Mouse (Mus musculus) forebrain, embryonic 10.5 days (tissue): ENCODE measurements at regions not wholly inside any gene's neighbourhood (a gene's known extent, or its start where the extent isn't known, plus 50 kb on each side); places are given as distances from the start of the nearest gene placed in this dataset.
"Not testable (repeated sequence)": the region's sequence is repeated elsewhere in the genome, so short reads cannot be mapped to it uniquely, and the experiment has no call there.

Source experiments
- DNase-seq: peaks from one replicate; pipeline ENCODE4 v3.0.0-alpha.2; 2017; ENCODE audit warnings: low spot score; ENCODE audit errors: extremely low spot score
- H3K27ac ChIP-seq: fragments of 300-500 bp; sonication (generic); 2 replicates; pipeline ENCODE4 v1.5.1; 2016; ENCODE audit warnings: mild to moderate bottlenecking
- H3K27me3 ChIP-seq: fragments of 300-500 bp; sonication (generic); 2 replicates; pipeline ENCODE4 v1.6.1; 2016; ENCODE audit warnings: mild to moderate bottlenecking; ENCODE audit not compliant: poor library complexity, severe bottlenecking
- H3K36me3 ChIP-seq: fragments of 300-500 bp; sonication (generic); replicated peaks from 2 replicates; pipeline ENCODE4 v1.6.1; 2016; ENCODE audit warnings: mild to moderate bottlenecking, moderate library complexity
- H3K4me1 ChIP-seq: fragments of 300-500 bp; sonication (generic); 2 replicates; pipeline ENCODE4 v1.6.1; 2016
- H3K4me3 ChIP-seq: fragments of 300-500 bp; sonication (generic); 2 replicates; pipeline ENCODE4 v1.5.1; 2016; ENCODE audit warnings: mild to moderate bottlenecking, moderate library complexity
- H3K9me3 ChIP-seq: fragments of 300-500 bp; sonication (generic); 2 replicates; pipeline ENCODE4 v1.6.1; 2016; ENCODE audit warnings: mild to moderate bottlenecking, moderate library complexity
- WGBS: fragments of 180-500 bp; shearing (Covaris S2); methylation state at CpG from one replicate; pipeline ENCODE4 v1.1.7; 2016; 5-methylcytosine and 5-hydroxymethylcytosine counted together

DNA sequence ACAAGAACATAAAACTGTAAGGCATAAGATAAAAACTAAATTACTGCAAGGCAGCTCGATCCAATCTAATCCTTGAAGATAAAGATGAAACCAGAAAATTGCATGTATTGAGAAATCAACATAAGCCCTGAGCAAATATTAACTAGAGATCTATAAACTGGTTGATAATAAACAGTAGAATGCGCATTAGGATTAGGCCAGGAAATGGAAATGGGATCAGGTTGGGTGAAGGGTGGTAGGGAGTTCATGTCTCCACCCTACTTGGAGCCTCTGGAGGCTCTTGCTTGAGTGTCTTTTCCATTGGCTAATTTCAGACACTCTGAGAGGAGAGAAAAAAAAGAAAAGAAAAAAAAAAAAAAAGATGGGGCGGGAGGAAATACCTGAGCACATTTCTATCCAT, 359.4 kb upstream of the Klhl29 start:
- no peak for DNase-seq
- Histone ChIP-seq H3K27me3 (no peaks in the 10 kb centered on the region), H3K4me1 (peaks cover 15% of the 10 kb centered on the region), H3K27ac (no peak overlapping the region), H3K4me3 (no peak overlapping the region), H3K36me3 (no peaks in the 10 kb centered on the region), H3K9me3 (no peaks in the 10 kb centered on the region)
- 89% methylated on average over 3 of the region's 3 CpGs for WGBS

- no peak overlapping the region for H3K4me3 ChIP-seq
- no peaks in the 10 kb centered on the region for H3K27me3 ChIP-seq
- DNase-seq: no peak
- 82% methylated on average over 1 of the region's 1 CpGs for WGBS
- H3K36me3 ChIP-seq: no peaks in the 10 kb centered on the region
- H3K4me1 ChIP-seq: no peaks in the 10 kb centered on the region
- H3K27ac ChIP-seq: no peak overlapping the region
- H3K9me3 ChIP-seq: no peaks in the 10 kb centered on the region
Observed at GRCm38 (mm10) chr12:5723113-5723512, 347.6 kb upstream of the Klhl29 start.

GRCm38 (mm10) chr12:5717527-5717926, 342.0 kb upstream of the Klhl29 start:
- not testable (repeated sequence) for H3K4me1 ChIP-seq, H3K36me3 ChIP-seq, H3K9me3 ChIP-seq, H3K27me3 ChIP-seq, H3K27ac ChIP-seq, H3K4me3 ChIP-seq, DNase-seq

DNA sequence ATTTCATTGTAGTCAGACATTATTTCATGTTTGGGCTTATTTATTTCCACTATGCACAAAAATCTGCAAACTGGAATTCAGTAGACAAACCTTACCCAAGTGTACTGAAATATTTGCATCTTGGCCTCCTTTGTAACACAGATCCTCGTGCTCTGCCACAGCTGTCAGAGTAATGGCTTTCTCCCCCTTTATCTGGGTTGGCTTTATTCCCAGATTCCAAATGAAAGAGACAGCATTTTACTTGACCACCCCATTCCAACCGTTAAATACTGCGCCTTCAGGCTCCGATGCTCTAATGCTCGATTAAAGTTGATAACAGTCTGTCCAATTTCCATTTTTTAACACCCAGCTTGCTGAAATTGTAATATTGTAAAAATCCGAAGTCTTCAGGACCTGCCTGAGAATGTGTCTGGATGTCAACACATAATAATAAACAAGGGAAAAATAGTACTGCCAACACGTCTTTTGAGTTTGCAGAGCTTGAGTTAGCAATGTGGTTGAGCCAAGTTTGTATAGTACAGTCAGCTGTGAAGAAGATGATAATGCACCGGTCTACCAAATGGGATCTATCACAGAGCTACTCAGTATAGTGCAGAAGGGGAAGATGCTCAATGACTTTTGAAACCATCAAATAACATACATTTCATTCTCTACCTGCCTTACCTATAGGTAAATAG, 323.4 kb upstream of the Klhl29 start:
- Histone ChIP-seq H3K27me3 (no peaks in the 10 kb centered on the region), H3K36me3 (no peaks in the 10 kb centered on the region), H3K9me3 (no peaks in the 10 kb centered on the region), H3K4me1 (no peaks in the 10 kb centered on the region), H3K27ac (no peak overlapping the region), H3K4me3 (no peak overlapping the region)
- DNase-seq: no peak
- 92% methylated on average over 8 of the region's 8 CpGs for WGBS

DNA sequence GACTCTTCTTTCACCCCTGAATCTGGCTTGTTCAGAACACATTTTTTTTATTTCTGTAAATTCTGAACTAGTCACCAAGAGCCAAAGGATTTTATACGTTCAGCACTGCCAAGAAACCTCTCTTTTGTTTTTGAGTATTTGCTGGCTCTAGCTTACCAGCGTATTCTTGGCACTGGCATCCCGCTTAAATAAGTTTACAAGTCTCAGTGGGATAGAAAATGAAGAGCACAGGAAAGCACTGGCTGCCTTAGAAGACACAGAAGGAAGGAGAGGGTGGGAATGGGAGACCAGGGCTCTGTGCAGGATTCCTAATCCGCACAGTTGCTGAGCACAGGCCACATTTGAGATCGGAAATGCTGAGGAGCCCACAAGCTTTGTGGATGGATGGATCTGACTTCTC, 306.7 kb upstream of the Klhl29 start:
- H3K36me3 ChIP-seq: no peaks in the 10 kb centered on the region
- no peaks in the 10 kb centered on the region for H3K27me3 ChIP-seq
- H3K4me1 ChIP-seq: no peaks in the 10 kb centered on the region
- DNase-seq: no peak
- no peak overlapping the region for H3K27ac ChIP-seq
- 89% methylated on average over 5 of the region's 5 CpGs for WGBS
- H3K9me3 ChIP-seq: no peaks in the 10 kb centered on the region
- H3K4me3 ChIP-seq: no peak overlapping the region

DNA sequence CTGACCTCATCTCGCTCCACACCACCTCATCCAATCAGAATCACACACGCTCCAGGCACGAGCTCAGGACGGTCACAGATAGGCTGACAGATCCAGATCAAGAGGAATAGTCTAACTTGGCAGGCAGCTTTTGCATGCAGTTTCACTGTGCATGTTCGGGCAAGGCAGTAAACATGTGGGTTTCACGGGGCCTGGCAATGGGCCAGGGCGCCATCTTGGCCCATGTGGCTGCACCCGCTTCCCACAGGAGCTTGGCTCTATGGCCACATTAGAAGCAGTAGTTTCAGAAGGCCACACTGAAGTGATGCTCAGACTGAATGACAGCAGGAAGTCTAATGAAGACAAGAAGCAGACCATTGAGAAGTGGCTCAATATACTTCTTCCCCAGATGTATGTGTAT, 302.6 kb upstream of the Klhl29 start:
- 93% methylated on average over 8 of the region's 8 CpGs for WGBS
- not testable (repeated sequence) for H3K4me3 ChIP-seq, H3K9me3 ChIP-seq, H3K27me3 ChIP-seq, DNase-seq, H3K4me1 ChIP-seq, H3K36me3 ChIP-seq, H3K27ac ChIP-seq

DNA sequence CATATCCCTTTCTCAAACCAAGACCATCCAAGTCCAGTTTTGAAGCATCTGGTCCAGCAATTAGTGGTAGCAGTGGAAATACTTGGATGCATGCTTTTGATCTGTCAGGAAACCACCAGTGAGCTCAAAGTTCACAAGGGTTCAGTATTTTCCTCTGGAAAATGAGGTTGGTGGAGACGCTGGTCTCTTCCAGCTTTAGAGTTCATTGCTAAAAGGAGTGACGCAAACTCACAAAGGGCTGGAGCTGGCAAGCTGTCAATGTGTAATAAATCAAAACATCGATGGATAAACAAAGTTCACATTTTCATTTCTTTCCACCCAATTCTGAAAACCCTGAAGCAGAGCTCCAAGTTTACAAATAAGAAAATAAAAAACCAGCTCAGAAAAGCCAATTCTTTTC, 293.0 kb upstream of the Klhl29 start:
- Histone ChIP-seq H3K9me3 (no peaks in the 10 kb centered on the region), H3K27me3 (no peaks in the 10 kb centered on the region), H3K4me1 (no peaks in the 10 kb centered on the region), H3K27ac (no peak overlapping the region), H3K36me3 (no peaks in the 10 kb centered on the region), H3K4me3 (no peak overlapping the region)
- 97% methylated on average over 3 of the region's 3 CpGs for WGBS
- DNase-seq: no peak

- Histone ChIP-seq H3K27me3 (no peaks in the 10 kb centered on the region), H3K27ac (no peak overlapping the region), H3K4me1 (no peaks in the 10 kb centered on the region), H3K4me3 (no peak overlapping the region), H3K36me3 (no peaks in the 10 kb centered on the region), H3K9me3 (no peaks in the 10 kb centered on the region)
- no peak for DNase-seq
- 93% methylated on average over 9 of the region's 9 CpGs for WGBS
Observed at GRCm38 (mm10) chr12:5637571-5638275, 262.2 kb upstream of the Klhl29 start.

DNA sequence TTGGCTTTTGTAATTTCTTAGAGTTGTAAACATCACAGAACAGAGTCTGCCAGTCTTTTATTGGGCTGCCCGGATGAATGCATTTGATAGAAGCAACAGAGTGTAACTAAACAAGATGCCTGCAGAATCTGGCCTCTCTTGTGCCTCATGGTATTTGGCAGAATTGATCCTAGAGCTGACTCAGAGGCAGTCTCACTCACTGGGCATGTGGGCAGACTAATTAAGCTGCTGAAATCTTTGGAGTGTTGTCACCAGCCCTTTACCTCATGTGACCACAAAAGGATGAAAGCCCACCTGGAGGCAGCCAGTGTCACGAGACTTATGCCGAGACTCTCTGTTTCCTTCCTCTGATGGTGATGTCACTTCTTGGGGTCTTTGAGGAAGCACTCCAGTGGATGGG, 258.5 kb upstream of the Klhl29 start:
- Histone ChIP-seq H3K4me1 (no peaks in the 10 kb centered on the region), H3K27ac (no peak overlapping the region), H3K9me3 (no peaks in the 10 kb centered on the region), H3K4me3 (no peak overlapping the region), H3K27me3 (no peaks in the 10 kb centered on the region), H3K36me3 (no peaks in the 10 kb centered on the region)
- no peak for DNase-seq
- 84% methylated on average over 3 of the region's 3 CpGs for WGBS

GRCm38 (mm10) chr12:5601084-5601654, 225.7 kb upstream of the Klhl29 start:
- H3K36me3 ChIP-seq: no peaks in the 10 kb centered on the region
- H3K27me3 ChIP-seq: no peaks in the 10 kb centered on the region
- H3K9me3 ChIP-seq: no peaks in the 10 kb centered on the region
- peaks cover 6% of the 10 kb centered on the region for H3K4me1 ChIP-seq
- no peak overlapping the region for H3K4me3 ChIP-seq
- WGBS: 35% methylated on average over 9 of the region's 9 CpGs
- H3K27ac ChIP-seq: no peak overlapping the region
- DNase-seq: no peak

DNA sequence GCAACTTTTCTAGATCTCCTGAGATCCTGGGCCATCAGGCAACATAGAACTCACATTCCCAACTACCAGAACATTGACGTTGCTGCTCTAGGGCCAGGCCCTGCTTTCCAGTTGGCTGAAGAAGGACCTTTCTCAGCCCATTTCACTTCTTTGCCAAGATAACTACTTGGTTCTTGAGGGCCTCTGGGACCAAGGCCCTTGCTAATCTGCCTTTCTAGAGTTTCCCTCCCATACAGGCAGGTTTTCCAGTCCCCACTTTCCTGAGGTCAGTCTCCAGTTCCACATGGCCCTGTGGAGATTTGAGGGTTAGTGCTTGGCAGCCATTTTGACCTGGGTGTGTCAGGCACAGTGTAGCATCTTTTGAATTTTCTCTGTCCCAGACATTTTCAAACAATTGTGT, 223.9 kb upstream of the Klhl29 start:
- H3K9me3 ChIP-seq: no peaks in the 10 kb centered on the region
- H3K27ac ChIP-seq: no peak overlapping the region
- H3K4me1 ChIP-seq: peaks cover 6% of the 10 kb centered on the region
- no peaks in the 10 kb centered on the region for H3K36me3 ChIP-seq
- no peak overlapping the region for H3K4me3 ChIP-seq
- H3K27me3 ChIP-seq: no peaks in the 10 kb centered on the region
- no peak for DNase-seq
- 93% methylated on average over 1 of the region's 1 CpGs for WGBS

DNA sequence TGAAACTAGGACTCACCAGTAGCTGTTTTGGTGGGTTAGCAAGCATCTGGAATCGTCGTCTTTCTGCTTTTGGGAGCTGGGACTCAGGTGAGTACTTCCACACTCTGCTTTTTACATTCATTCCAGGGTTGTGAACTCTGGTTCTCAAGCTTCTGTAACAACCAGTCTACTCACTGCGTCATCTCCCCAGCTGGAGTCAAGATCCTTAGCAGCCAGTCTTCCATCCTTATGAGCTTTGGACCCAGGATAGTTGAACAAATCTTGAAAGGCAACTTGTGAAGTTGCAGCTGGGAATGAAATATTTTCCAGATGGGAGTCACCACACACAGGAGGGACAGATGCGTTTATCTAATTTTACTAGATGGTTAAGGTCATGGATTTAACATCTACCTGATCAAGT, 223.5 kb upstream of the Klhl29 start:
- Histone ChIP-seq H3K4me1 (peaks cover 6% of the 10 kb centered on the region), H3K36me3 (no peaks in the 10 kb centered on the region), H3K27ac (no peak overlapping the region), H3K4me3 (no peak overlapping the region), H3K9me3 (no peaks in the 10 kb centered on the region), H3K27me3 (no peaks in the 10 kb centered on the region)
- no peak for DNase-seq
- 92% methylated on average over 4 of the region's 4 CpGs for WGBS

DNA sequence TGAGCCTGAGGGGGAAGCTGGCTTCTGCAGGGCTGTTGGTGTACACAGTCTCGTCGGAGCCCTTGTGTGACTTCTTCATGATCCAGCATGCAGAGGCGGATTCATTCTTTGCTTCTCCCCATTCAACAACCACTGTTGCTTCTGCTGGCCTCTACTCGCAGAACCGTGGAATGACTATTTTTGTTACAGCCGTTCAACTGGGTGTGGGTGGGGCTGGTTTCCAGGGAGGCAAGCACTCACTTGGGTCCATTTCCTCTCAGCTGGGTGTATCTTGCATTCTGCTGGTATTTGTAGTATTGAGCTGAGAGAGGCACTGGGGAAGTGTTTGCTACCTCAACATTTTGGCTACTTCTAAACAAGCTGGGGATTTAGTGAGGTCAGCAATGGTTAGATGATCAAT, 197.3 kb upstream of the Klhl29 start:
- Histone ChIP-seq H3K36me3 (no peaks in the 10 kb centered on the region), H3K4me1 (0 out of 2 replicates have a peak, but pooled peaks cover 4% of the 10 kb centered on the region), H3K9me3 (no peaks in the 10 kb centered on the region), H3K27ac (no peak overlapping the region), H3K27me3 (no peaks in the 10 kb centered on the region), H3K4me3 (no peak overlapping the region)
- no peak for DNase-seq
- WGBS: 76% methylated on average over 6 of the region's 6 CpGs
